Mouse (Mus musculus) brain, adult 2 months (tissue): ENCODE results near the gene Pik3c2b.
"Not testable (repeated sequence)": the region's sequence is repeated elsewhere in the genome, so short reads cannot be mapped to it uniquely, and the experiment has no call there.

Experiments
- DNase-seq: peaks from one replicate; pipeline ENCODE4 v3.0.0; 2011; ENCODE audit warnings: low read depth, low spot score

The Pik3c2b gene

DNA sequence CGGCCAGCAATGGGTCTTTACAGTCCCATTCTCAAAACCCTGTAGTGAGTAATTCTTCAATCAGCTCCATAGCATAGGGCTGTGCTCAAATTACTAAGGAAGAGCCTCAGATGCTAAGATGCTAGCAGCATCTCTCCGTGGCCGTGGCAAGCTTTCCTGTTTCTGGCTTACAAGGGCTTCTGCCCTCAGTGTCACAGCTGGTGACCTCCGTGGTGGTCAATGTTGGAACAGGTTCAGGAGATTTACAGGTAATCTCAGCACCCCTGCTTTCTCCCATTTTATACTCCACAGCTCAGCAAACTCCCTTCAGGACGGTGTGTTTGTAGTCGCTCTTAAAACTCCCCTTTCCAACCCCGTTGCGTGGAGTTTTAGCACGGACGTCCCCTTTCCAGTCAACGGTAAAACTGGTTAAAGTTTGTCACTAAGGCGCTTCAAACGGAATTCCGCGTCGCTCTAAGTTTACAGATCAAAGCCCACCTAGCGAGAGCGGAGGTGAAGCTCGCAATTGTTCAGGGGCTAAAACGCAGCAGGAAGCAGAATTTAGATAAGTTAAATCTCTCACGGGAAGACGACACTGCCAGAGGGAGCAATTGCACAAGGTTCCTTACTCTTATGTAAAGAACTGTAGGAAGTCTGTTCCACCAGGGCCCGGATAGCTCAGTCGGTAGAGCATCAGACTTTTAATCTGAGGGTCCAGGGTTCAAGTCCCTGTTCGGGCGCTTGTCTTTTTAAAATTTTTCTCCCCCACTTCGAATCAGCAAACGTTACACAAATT, 12.0 kb upstream of the Pik3c2b start:
- DNase-seq: peak; percentile 90

- peak; percentile 65 for DNase-seq
These were observed 11.4 kb upstream of the Pik3c2b start for GRCm38 (mm10) chr1:133034091-133034460.

- not testable (repeated sequence) for DNase-seq
These were observed 10.8 kb upstream of the Pik3c2b start for GRCm38 (mm10) chr1:133034682-133035081.

- DNase-seq: peak; percentile 92
These were observed 5.9 kb upstream of the Pik3c2b start for GRCm38 (mm10) chr1:133039505-133039949.

- DNase-seq: peak; percentile 90
These were observed 484 bp downstream of the Pik3c2b start for GRCm38 (mm10) chr1:133045861-133046440.

DNA sequence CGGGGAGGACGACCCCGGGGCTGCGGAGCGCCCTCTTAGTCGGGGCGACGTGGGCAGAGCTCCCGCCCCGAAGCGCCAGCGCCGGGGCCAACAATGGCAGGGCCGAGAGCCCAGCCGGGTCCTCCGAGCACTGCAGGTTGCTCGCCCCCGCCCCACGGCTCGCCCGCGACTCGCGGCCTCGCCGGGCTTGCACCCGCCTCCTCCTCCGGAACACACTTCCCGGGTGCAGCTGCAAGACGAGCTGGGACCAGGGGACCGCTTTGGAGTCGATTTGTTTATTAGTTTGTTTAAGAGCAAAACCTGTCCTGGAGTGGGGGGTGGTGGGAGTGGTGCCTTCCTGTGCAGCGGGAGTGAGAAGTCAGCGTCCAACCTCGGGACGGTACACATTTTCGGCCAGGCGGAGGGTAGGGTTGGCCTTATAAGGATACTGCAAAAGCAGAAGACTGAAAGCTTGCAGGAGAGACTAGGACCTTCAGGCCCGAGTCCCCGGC, 1.0 kb downstream of the Pik3c2b start:
- DNase-seq: peak; percentile 72

DNA sequence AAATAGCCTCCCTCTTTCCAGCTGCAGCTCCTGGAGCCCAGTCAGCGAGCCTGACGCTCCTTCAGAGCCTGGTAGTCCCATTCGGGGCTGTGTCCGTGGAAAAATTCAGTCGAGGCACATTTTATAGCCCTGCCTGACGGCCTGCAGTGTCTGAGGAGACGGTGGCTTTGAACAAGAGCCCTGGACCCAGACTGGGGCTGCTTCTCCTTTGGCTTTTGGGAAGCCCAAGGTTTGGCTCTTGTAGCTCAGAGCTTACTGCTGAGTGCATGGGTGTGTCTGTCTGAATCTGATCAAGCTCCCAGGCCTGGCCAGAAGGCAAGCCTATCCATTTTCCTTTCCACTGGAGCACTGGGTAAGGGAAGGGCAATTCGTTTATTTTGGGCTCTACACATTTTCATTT, 2.1 kb downstream of the Pik3c2b start:
- DNase-seq: peak; percentile 39

GRCm38 (mm10) chr1:133048690-133049089, 3.2 kb downstream of the Pik3c2b start:
- DNase-seq: peak; percentile 40

- DNase-seq: peak; percentile 25
These were observed 4.5 kb downstream of the Pik3c2b start for GRCm38 (mm10) chr1:133050001-133050431.

GRCm38 (mm10) chr1:133051829-133052228, 6.4 kb downstream of the Pik3c2b start:
- no peak for DNase-seq

DNA sequence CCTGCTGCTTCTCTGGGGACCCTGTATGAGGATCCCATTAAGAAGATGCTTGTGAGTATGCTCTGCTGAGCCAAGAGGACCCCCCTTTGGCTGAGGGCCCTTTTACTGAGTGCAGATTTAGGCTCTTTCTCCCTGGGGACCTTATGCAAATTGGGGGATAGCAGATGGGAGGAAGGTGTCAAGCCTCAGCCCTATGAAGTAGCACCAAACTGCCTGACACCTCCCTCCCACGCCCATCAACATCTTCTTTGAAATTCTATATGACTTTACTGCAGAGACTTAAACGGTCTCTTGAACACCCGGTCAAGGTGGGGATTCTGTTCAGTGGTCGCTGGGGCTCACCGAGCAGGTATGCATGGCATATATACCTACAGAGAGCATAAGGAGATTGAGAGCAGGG, 7.6 kb downstream of the Pik3c2b start:
- DNase-seq: no peak

GRCm38 (mm10) chr1:133054326-133054725, 8.9 kb downstream of the Pik3c2b start:
- no peak for DNase-seq

DNA sequence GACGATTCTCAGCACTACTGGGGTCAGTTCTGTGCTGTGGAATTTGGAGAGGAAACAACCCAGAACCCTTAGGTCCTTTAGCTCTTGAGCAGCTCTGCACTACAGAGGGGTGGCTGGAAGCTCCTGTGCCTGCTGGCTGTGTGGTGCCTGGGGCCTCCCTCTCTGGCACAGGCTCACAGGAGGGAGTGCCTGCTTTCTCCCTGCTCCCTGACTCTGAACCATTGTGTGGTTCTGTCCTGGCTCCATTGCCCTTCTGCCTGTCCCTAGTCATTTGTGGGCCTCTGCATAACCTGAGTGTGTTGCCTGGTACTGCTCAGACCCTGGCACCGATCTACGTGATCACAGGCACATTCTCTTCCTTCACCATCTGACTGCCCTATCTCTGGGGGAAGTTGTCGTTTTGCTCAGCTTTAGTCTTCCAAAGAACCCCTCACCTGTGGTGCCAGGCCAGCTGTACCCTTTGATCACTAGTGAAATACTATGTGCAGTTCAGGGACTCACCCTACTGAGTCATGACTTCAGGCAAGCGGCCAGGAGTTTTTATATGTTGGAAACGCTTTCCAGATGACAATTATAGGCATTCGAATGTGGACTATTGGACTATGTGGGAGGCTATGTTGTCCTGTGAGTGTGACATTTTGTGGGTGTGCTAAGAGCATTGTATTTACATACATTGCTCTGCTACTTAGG, 12.0 kb downstream of the Pik3c2b start:
- peak; percentile 69 for DNase-seq

DNA sequence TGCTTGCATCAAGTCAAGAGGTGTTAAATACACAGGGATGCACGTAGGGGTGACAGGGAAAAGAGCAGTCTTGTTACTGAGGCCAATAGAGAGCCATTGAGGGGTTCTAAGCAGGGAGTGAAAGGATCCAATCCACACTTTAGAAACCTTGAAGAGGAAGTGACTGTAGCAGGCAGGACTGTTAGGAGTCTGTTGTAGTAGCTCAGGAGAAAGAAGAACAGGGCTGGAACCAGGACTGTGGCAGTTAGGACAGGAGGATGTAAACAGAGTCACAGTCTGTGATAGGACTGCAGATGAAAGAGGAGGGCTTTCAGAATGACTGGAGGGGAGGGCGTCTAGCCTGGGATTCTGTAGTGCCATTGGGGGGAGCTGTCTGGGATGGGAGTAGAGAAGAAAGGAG, 14.1 kb downstream of the Pik3c2b start:
- no peak for DNase-seq

DNA sequence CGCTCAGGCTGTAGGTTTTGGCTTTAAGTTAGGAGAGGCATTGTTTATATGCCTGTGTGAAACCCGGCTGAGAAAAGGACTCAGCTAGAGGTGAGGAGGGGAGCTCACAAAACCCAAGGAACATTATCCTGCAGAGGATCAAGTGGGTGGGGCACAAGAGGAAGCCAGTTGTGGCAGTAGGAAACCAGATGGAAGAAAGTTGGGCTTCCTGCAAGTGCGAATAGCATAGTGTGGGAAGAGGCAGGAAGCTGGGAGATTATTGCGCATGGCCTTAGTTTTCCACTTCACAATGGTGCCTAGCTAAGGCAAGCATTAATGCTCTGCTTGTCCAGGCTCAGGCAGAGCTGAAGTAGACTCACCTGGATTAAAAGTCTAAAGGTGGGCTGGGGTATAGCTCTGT, 15.2 kb downstream of the Pik3c2b start:
- DNase-seq: peak; percentile 55

GRCm38 (mm10) chr1:133063164-133063563, 17.7 kb downstream of the Pik3c2b start:
- DNase-seq: peak; percentile 54

DNA sequence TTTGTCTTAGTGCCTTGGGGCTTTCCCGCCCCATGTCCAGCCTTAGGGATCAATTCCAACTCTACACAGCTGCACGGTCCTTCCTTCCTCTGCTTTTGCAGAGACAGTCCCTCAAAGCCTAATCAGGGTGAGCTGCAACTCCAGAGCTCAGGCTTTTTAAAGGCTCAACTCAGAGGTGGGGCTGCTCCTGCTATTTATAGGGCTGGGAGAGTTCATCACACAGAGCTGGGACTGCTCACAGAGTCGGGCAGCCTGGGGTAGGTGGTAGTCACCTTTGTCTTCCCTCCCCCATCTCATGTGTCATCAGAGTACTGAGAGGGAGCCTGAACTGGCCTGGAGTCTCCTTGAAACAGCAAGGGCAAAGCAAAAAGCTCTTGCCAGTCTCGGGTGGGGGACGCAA, 22.8 kb downstream of the Pik3c2b start:
- DNase-seq: peak; percentile 82

- peak; percentile 92 for DNase-seq
These were observed 23.3 kb downstream of the Pik3c2b start for GRCm38 (mm10) chr1:133068669-133069274.

GRCm38 (mm10) chr1:133069275-133070120, 24.0 kb downstream of the Pik3c2b start:
- no peak for DNase-seq

- DNase-seq: no peak
These were observed 24.7 kb downstream of the Pik3c2b start for GRCm38 (mm10) chr1:133070157-133070556.
